Mouse (Mus musculus): ENCODE data around the gene Hbq1b. TPM values are rescaled to one million over a fixed set of nuclear protein-coding genes. Genes with fewer than 3 reads are reported as not detected.
"Not testable (repeated sequence)": the region's sequence is repeated elsewhere in the genome, so short reads cannot be mapped to it uniquely, and the experiment has no call there.

Hbq1b gene
- 5.7 and 5.9 TPM in 2 replicates for polyA plus RNA-seq (2016; fragmentation: Nextera tagmentation; extraction: Ambion mirVana)

DNA sequence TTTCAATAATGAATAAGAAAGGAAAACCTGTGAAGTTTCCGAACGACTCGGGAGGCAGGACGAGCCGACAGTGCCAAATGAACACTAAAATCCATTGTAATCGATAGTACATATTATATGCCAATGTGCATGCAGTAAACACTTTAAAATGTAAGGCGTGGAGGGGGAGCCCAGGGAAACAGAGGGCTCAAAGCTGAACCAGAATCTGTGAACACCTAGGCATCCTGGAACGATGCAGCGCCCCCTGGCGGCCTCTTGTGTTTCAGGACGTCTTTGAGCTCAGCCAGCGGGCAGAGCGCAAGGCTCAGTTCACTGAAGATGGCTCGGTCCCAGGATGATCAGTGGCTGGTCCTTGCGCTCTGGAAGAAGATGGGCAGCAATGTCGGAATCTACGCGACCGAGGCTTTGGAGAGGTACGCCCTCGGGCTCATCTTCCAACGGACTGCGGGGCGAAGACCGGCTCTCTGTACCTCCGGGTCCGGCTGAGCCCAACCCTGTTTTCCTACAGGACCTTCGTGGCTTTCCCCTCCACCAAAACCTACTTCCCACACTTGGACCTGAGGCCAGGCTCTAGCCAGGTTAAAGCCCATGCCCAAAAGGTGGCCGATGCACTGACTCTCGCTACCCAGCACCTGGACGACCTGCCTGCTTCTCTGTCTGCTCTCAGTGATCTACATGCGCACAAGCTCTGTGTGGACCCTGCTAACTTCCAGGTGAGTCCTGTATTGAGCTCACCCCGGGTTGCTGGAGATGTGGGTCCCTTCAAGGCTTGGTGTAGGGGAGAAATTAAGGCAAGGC lies at the start of gene Hbq1b:
Gene Hbq1b, plus strand, starts transcription at position 271 of the 798 bp plus-strand sequence.
- WGBS = 22% methylated on average over 32 of the region's 33 CpGs
- H3K9me3 ChIP-seq (replicated peaks); H3K4me1 ChIP-seq; H3K36me3 ChIP-seq; H3K27ac ChIP-seq: not testable (repeated sequence)
- Histone ChIP-seq H3K27me3 (ENCODE audit: low read depth, poor library complexity, severe bottlenecking) (peaks cover 15% of the 10 kb centered on the region), H3K4me3 (peak within 1 kb of the TSS; percentile 38)
- peak; percentile 77 for DNase-seq (ENCODE audit: low spot score)

- no peak for DNase-seq (ENCODE audit: low spot score)
- 91% methylated on average over 3 of the region's 3 CpGs for WGBS
- peaks cover 6% of the 10 kb centered on the region for H3K4me1 ChIP-seq
- peaks cover 95% of the 10 kb centered on the region for H3K36me3 ChIP-seq
- H3K27me3 ChIP-seq (ENCODE audit: low read depth, poor library complexity, severe bottlenecking) = no peaks in the 10 kb centered on the region
- no peaks in the 10 kb centered on the region for H3K9me3 ChIP-seq (replicated peaks)
- H3K27ac ChIP-seq = no peak overlapping the region
- H3K4me3 ChIP-seq = no peak overlapping the region
Observed at GRCm38 (mm10) chr11:32237411-32237795, 49.4 kb upstream of the Hbq1b start.

DNA sequence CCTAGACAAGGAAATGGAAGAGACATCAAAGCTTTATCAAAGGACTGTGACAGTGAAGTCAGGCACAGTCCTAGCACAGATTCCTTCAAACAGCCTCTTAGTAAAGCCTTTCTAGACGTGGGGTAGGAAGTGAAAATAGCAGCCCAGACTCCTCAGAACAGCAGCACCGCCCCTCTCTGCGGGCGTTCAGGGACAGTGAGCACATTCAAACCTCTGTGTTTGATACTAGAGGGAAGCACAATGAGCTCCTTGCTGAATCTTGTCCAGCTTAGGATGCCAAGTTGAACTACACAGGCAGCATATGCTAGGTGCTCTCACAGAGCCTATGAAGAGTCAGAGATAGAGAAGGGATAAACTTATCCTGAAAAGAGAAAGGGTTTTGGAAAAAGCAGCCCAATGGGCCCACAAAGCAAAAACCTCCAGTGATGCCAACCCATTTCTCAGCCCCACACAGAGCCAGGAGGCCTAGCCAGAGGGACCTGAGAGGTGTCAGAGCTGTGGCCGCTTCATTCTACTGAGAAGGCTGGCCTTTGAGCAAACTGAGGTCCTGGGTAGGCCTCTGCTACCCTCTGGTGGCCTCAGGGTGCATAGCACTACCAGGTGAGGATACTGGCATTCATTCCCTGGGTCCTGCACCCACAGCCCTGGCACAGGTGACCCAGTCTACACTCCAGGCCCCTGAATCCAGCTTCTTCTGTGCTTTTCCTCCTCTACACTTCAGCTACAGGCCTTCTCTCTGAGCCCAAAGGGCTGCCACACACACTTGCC lies 48.5 kb upstream of the Hbq1b start:
- DNase-seq (ENCODE audit: low spot score) = peak; percentile 73
- Histone ChIP-seq H3K4me1 (no peaks in the 10 kb centered on the region), H3K4me3 (no peak overlapping the region), H3K27ac (no peak overlapping the region), H3K27me3 (ENCODE audit: low read depth, poor library complexity, severe bottlenecking) (no peaks in the 10 kb centered on the region), H3K9me3 (replicated peaks) (no peaks in the 10 kb centered on the region), H3K36me3 (peaks cover 95% of the 10 kb centered on the region)
- 65% methylated on average over 5 of the region's 5 CpGs for WGBS

DNA sequence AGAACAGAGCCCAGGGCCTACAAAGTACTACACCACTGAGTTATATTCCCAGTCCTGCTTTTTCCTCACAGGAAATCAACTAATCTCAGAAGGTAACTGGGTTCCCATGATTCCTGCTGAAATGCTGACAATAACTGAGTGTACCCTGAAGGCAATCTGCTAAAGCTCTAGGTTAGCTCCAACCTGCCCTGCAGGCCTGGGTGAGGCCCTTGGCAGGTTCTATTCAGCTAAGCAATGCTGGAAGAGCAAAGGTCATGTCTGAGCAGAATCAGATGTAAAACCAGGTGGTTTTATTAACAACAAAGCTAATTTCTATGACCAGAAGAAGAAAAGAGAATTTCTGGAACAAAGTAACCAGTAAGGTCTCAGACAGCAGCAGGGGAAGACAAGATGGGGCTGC lies 45.4 kb upstream of the Hbq1b start:
- H3K36me3 ChIP-seq = peaks cover 90% of the 10 kb centered on the region

GRCm38 (mm10) chr11:32242209-32242608 lies 44.6 kb upstream of the Hbq1b start:
- H3K9me3 ChIP-seq (replicated peaks) = no peaks in the 10 kb centered on the region
- WGBS = 95% methylated on average over 3 of the region's 3 CpGs
- no peak for DNase-seq (ENCODE audit: low spot score)
- H3K27me3 ChIP-seq (ENCODE audit: low read depth, poor library complexity, severe bottlenecking) = no peaks in the 10 kb centered on the region
- H3K4me1 ChIP-seq = no peaks in the 10 kb centered on the region
- H3K36me3 ChIP-seq = peaks cover 90% of the 10 kb centered on the region
- H3K4me3 ChIP-seq = no peak overlapping the region
- H3K27ac ChIP-seq = no peak overlapping the region

More for the DNA sequence above, 45.4 kb upstream of the Hbq1b start:
- no peak for DNase-seq (ENCODE audit: low spot score)
- H3K4me3 ChIP-seq = no peak overlapping the region
- H3K4me1 ChIP-seq = no peaks in the 10 kb centered on the region
- H3K27ac ChIP-seq = no peak overlapping the region
- H3K9me3 ChIP-seq (replicated peaks) = no peaks in the 10 kb centered on the region
- no peaks in the 10 kb centered on the region for H3K27me3 ChIP-seq (ENCODE audit: low read depth, poor library complexity, severe bottlenecking)

- no peaks in the 10 kb centered on the region for H3K4me1 ChIP-seq
- WGBS = 77% methylated on average over 7 of the region's 7 CpGs
- no peak overlapping the region for H3K4me3 ChIP-seq
- H3K36me3 ChIP-seq = peaks cover 92% of the 10 kb centered on the region
- H3K27ac ChIP-seq = no peak overlapping the region; the same call in 1 of the 2 replicates
- H3K9me3 ChIP-seq (replicated peaks) = no peaks in the 10 kb centered on the region
- DNase-seq (ENCODE audit: low spot score) = no peak
- no peaks in the 10 kb centered on the region for H3K27me3 ChIP-seq (ENCODE audit: low read depth, poor library complexity, severe bottlenecking)
Observed at GRCm38 (mm10) chr11:32243205-32243955, 43.4 kb upstream of the Hbq1b start.

DNA sequence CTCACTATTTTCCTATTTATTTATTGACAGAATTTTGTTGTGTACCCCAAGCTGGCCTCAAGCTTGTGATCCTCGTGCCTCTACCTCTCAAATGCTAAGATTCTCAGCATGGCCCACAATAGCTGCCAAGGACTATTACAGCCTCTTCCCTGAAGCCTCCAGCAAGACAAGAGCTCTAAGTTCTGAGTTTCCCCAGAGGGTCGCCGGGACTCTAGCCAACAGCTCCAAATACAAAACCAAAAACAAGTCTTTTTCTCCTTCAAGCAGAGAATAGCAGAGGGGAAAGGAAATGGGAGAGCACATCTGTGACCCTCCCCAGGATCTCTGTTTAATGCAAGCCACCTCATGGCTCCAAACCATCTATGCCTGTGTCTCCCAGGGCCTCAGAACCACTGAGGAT lies 42.7 kb upstream of the Hbq1b start:
- no peak for DNase-seq (ENCODE audit: low spot score)
- Histone ChIP-seq H3K27ac (no peak overlapping the region; the same call in 1 of the 2 replicates), H3K4me3 (no peak overlapping the region), H3K4me1 (no peaks in the 10 kb centered on the region), H3K27me3 (ENCODE audit: low read depth, poor library complexity, severe bottlenecking) (no peaks in the 10 kb centered on the region), H3K9me3 (replicated peaks) (no peaks in the 10 kb centered on the region), H3K36me3 (peaks cover 94% of the 10 kb centered on the region)
- WGBS = 87% methylated on average over 3 of the region's 3 CpGs

DNA sequence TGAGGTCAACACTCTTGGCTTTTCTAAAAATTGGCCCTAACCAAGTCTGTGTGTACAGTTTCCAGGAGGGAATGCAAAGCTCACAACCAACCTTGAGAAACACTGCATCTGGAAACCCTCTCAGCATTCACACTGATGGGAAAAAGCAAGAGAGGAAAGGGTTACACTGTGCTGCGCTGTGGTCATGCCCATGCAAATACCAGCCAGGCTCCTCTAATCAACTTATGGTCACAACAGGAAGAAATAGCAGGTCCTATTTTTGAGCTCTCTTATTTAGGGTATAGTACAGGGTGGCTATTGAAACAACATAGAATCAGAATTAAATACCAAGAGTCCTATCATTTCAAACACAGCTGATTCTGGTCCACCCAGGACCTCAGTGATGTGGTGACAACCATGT lies 42.1 kb upstream of the Hbq1b start:
- 94% methylated on average over 1 of the region's 1 CpGs for WGBS
- Histone ChIP-seq H3K36me3 (peaks cover 95% of the 10 kb centered on the region), H3K27ac (no peak overlapping the region), H3K4me3 (no peak overlapping the region), H3K9me3 (replicated peaks) (no peaks in the 10 kb centered on the region), H3K27me3 (ENCODE audit: low read depth, poor library complexity, severe bottlenecking) (no peaks in the 10 kb centered on the region), H3K4me1 (no peaks in the 10 kb centered on the region)
- no peak for DNase-seq (ENCODE audit: low spot score)

- Histone ChIP-seq H3K27me3 (ENCODE audit: low read depth, poor library complexity, severe bottlenecking) (no peaks in the 10 kb centered on the region), H3K27ac (no peak overlapping the region), H3K36me3 (peaks cover 95% of the 10 kb centered on the region), H3K4me3 (no peak overlapping the region), H3K4me1 (no peaks in the 10 kb centered on the region), H3K9me3 (replicated peaks) (no peaks in the 10 kb centered on the region)
- 94% methylated on average over 6 of the region's 6 CpGs for whole genome bisulfite sequencing
- no peak for DNase-seq (ENCODE audit: low spot score)
Observed at GRCm38 (mm10) chr11:32245614-32246013, 41.2 kb upstream of the Hbq1b start.

DNA sequence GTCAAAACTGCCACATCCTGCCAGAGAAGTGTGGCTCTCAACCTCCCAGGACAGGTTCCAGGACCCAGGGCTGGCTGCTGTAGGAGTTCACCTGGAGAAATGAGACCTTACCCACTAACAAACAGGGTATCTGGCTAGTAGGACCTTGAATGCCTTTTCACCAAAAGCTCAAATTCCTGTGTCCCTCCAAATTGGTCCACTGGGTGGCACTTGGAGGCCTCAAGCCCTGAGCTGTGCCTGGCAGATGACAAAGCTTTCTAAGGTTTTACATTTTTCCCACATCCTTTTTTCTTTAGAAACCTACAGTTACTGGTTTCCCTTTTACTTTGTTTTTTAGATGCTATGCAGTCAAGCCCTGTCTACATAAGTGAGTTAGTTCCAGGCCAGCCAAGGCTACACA lies 39.7 kb upstream of the Hbq1b start:
- Histone ChIP-seq H3K36me3 (peaks cover 94% of the 10 kb centered on the region), H3K9me3 (replicated peaks) (no peaks in the 10 kb centered on the region), H3K4me1 (no peaks in the 10 kb centered on the region), H3K27ac (no peak overlapping the region), H3K27me3 (ENCODE audit: low read depth, poor library complexity, severe bottlenecking) (no peaks in the 10 kb centered on the region), H3K4me3 (no peak overlapping the region)
- DNase-seq (ENCODE audit: low spot score) = no peak

DNA sequence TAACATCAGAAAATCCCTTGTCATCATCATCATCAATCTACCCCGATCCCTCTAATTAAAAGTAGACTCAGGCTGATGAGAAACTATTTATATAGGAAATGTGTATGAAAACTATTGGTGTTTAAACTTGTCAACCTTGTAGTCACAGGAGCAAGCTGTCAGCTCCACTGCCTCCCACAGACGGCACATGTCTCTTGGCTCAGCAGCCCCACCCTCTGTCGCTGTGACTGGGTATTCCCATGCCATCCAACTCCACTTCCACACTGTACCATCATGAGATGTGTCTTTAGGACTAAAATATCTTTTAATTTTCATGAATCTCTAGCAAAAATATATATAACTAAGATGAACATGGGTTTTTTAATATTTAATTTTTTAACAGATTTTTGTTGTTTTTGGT lies 38.4 kb upstream of the Hbq1b start:
- Histone ChIP-seq H3K4me1 (no peaks in the 10 kb centered on the region), H3K36me3 (peaks cover 95% of the 10 kb centered on the region), H3K4me3 (no peak overlapping the region), H3K27ac (no peak overlapping the region), H3K9me3 (replicated peaks) (no peaks in the 10 kb centered on the region), H3K27me3 (ENCODE audit: low read depth, poor library complexity, severe bottlenecking) (no peaks in the 10 kb centered on the region)
- DNase-seq (ENCODE audit: low spot score) = no peak
- WGBS = 87% methylated on average over 3 of the region's 3 CpGs

DNA sequence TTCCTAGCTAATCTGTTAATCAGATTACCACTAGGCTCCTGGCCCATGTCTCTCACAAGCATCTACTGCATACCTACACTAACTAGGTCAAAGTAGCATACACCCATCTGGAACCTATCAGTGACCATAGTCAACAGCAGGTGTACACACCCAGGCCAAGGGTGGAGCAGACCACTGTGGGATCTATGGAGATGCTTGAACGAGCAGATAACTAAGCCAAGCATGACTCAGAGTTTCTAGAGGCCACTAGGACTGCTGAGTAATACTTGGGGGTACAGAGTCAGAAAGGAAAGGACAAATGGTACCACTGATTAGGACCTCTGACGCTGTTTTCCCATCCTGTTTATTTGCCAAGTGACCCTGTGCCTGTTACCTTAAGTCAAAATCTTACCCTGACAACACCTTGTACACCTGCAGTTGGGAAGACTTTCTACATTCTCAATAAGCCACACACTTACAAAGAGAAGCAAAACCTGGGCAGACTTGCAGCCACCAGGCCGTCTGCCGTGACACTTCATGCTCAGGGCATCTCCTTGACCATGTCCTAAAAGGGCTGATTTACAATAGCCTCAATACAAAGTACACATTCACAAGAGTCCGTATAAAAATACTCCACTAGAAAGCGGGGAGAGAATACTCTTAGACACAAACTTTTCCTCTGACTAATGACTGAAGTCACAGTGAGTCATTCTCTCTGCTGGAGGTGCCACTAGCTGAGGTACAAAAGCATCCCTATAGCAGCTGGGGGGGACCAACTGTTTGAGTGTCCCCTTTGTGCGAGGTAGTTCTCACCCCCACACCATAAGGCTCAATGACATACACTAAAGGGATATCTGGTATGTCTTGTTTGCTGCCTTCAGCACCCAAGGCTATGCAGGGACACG lies 35.6 kb upstream of the Hbq1b start:
- Histone ChIP-seq H3K4me1 (no peaks in the 10 kb centered on the region), H3K27me3 (ENCODE audit: low read depth, poor library complexity, severe bottlenecking) (no peaks in the 10 kb centered on the region), H3K4me3 (no peak overlapping the region), H3K36me3 (peaks cover 94% of the 10 kb centered on the region), H3K27ac (no peak overlapping the region), H3K9me3 (replicated peaks) (no peaks in the 10 kb centered on the region)
- DNase-seq (ENCODE audit: low spot score) = no peak
- 89% methylated on average over 8 of the region's 8 CpGs for WGBS
